Mouse (Mus musculus): ENCODE measurements at regions not wholly inside any gene's neighbourhood (a gene's known extent, or its start where the extent isn't known, plus 50 kb on each side); places are given as distances from the start of the nearest gene placed in this dataset.

GRCm38 (mm10) chr4:18795740-18796394, 809.4 kb upstream of the Gm12353 start:
- TF ChIP-seq CTCF (IDR thresholded peaks at IDR 0.05) (no peak), EP300 (IDR thresholded peaks at IDR 0.05) (no peak)
